Mouse (Mus musculus): Measurements from ENCODE around the gene Ctbp2.

Gene Ctbp2

GRCm38 (mm10) chr7:133002271-133002670 is 121.9 kb downstream of the Ctbp2 start:
- no peak for DNase-seq

GRCm38 (mm10) chr7:133001388-133001787 is 122.8 kb downstream of the Ctbp2 start:
- no peak for DNase-seq

GRCm38 (mm10) chr7:132999061-132999460 is 125.1 kb downstream of the Ctbp2 start:
- DNase-seq: no peak

- no peak for DNase-seq
Measured at GRCm38 (mm10) chr7:132998639-132999038, 125.5 kb downstream of the Ctbp2 start.

- no peak for DNase-seq
Measured at GRCm38 (mm10) chr7:132996391-132996790, 127.8 kb downstream of the Ctbp2 start.

GRCm38 (mm10) chr7:132994628-132995191 is 129.4 kb downstream of the Ctbp2 start:
- no peak for DNase-seq

- no peak for DNase-seq
Measured at GRCm38 (mm10) chr7:132994120-132994519, 130.0 kb downstream of the Ctbp2 start.

- DNase-seq: no peak
Measured at GRCm38 (mm10) chr7:132992967-132993615, 131.1 kb downstream of the Ctbp2 start.

- DNase-seq: no peak
Measured at GRCm38 (mm10) chr7:132991240-132991900, 132.8 kb downstream of the Ctbp2 start.

GRCm38 (mm10) chr7:132989839-132990238 is 134.3 kb downstream of the Ctbp2 start:
- no peak for DNase-seq

GRCm38 (mm10) chr7:132982639-132983038 is 141.5 kb downstream of the Ctbp2 start:
- DNase-seq: no peak

GRCm38 (mm10) chr7:132977981-132978380 is 146.2 kb downstream of the Ctbp2 start:
- no peak for DNase-seq

GRCm38 (mm10) chr7:132976079-132976478 is 148.1 kb downstream of the Ctbp2 start:
- no peak for DNase-seq

- no peak for DNase-seq
Measured at GRCm38 (mm10) chr7:132972079-132972478, 152.1 kb downstream of the Ctbp2 start.

GRCm38 (mm10) chr7:132965707-132966106 is 158.4 kb downstream of the Ctbp2 start:
- no peak for DNase-seq

GRCm38 (mm10) chr7:132964395-132964794 is 159.8 kb downstream of the Ctbp2 start:
- no peak for DNase-seq

GRCm38 (mm10) chr7:132950613-132951012 is 173.5 kb downstream of the Ctbp2 start:
- DNase-seq: no peak

- no peak for DNase-seq
Measured at GRCm38 (mm10) chr7:132949968-132950367, 174.2 kb downstream of the Ctbp2 start.

GRCm38 (mm10) chr7:132940569-132940968 is 183.6 kb downstream of the Ctbp2 start:
- no peak for DNase-seq

GRCm38 (mm10) chr7:132939118-132939517 is 185.0 kb downstream of the Ctbp2 start:
- DNase-seq: no peak

Measured in kidney, adult 11 months (tissue).